Mouse (Mus musculus) naive thymus-derived CD4-positive, alpha-beta T cell, adult 2 months (primary cell): ENCODE data around the gene Tmem132e.

ENCODE experiments used
- DNase-seq: peaks from one replicate; pipeline ENCODE4 v3.0.0-alpha.2; 2011; ENCODE audit warnings: low read depth

Gene Tmem132e

GRCm38 (mm10) chr11:82434091-82434831 lies 45.6 kb downstream of the Tmem132e start:
- DNase-seq = no peak

GRCm38 (mm10) chr11:82434832-82435182 lies 46.1 kb downstream of the Tmem132e start:
- DNase-seq = no peak

- no peak for DNase-seq
These were observed 59.8 kb downstream of the Tmem132e start for GRCm38 (mm10) chr11:82448485-82448884.

- no peak for DNase-seq
These were observed 63.8 kb downstream of the Tmem132e start for GRCm38 (mm10) chr11:82452516-82452915.

GRCm38 (mm10) chr11:82453230-82453629 lies 64.5 kb downstream of the Tmem132e start:
- no peak for DNase-seq

- DNase-seq = no peak
These were observed 72.6 kb downstream of the Tmem132e start for GRCm38 (mm10) chr11:82461326-82461725.

GRCm38 (mm10) chr11:82465536-82465935 lies 76.8 kb downstream of the Tmem132e start:
- no peak for DNase-seq

- DNase-seq = no peak
These were observed 78.5 kb downstream of the Tmem132e start for GRCm38 (mm10) chr11:82467218-82467617.

GRCm38 (mm10) chr11:82471076-82471475 lies 82.4 kb downstream of the Tmem132e start:
- DNase-seq = no peak

GRCm38 (mm10) chr11:82473137-82473621 lies 84.5 kb downstream of the Tmem132e start:
- DNase-seq = no peak

- no peak for DNase-seq
These were observed 87.4 kb downstream of the Tmem132e start for GRCm38 (mm10) chr11:82476092-82476491.

- no peak for DNase-seq
These were observed 88.7 kb downstream of the Tmem132e start for GRCm38 (mm10) chr11:82477412-82477811.

- DNase-seq = no peak
These were observed 92.2 kb downstream of the Tmem132e start for GRCm38 (mm10) chr11:82480941-82481340.

GRCm38 (mm10) chr11:82487359-82488086 lies 98.8 kb downstream of the Tmem132e start:
- no peak for DNase-seq

- DNase-seq = no peak
These were observed 102.2 kb downstream of the Tmem132e start for GRCm38 (mm10) chr11:82490896-82491295.
